Mouse (Mus musculus) limb, embryonic 14.5 days (tissue): Measurements from ENCODE around the gene Mecp2. TPM values are rescaled to one million over a fixed set of nuclear protein-coding genes. Genes with fewer than 3 reads are reported as not detected.

ENCODE experiments used
- ATAC-seq: fragments of 200-750 bp; cut with Nextera tagmentation; 2 replicates; pipeline ENCODE4 v1.8.0; 2017; ENCODE audit warnings: low read depth, moderate number of reproducible peaks, moderate TSS enrichment; ENCODE audit not compliant: low FRiP score
- DNase-seq: peaks from one replicate; pipeline ENCODE4 v3.0.0-alpha.2; 2015; ENCODE audit warnings: low spot score
- H3K27ac ChIP-seq: fragments of 300-500 bp; sonication (generic); replicated peaks from 2 replicates; pipeline ENCODE4 v1.5.1; 2014; ENCODE audit warnings: low read depth, mild to moderate bottlenecking, low read length, moderate library complexity, mixed read lengths
- H3K27me3 ChIP-seq: fragments of 300-500 bp; sonication (generic); 2 replicates; pipeline ENCODE4 v1.6.1; 2014; ENCODE audit warnings: low read length, mixed read lengths; ENCODE audit not compliant: control insufficient read depth, insufficient read depth
- H3K36me3 ChIP-seq: fragments of 300-500 bp; sonication (generic); 2 replicates; pipeline ENCODE4 v1.6.1; 2014; ENCODE audit warnings: mild to moderate bottlenecking, low read length, moderate library complexity, mixed read lengths; ENCODE audit not compliant: control insufficient read depth, insufficient read depth
- H3K4me1 ChIP-seq: fragments of 300-500 bp; sonication (generic); 2 replicates; pipeline ENCODE4 v1.6.1; 2014; ENCODE audit warnings: antibody characterized with exemption, low read length, mixed read lengths; ENCODE audit not compliant: control insufficient read depth, insufficient read depth
- H3K4me2 ChIP-seq: fragments of 300-500 bp; sonication (generic); replicated peaks from 2 replicates; pipeline ENCODE4 v1.6.1; 2014; ENCODE audit warnings: low read depth, mild to moderate bottlenecking, low read length, moderate library complexity; ENCODE audit not compliant: severe bottlenecking
- H3K4me3 ChIP-seq: fragments of 300-500 bp; sonication (generic); replicated peaks from 2 replicates; pipeline ENCODE4 v1.5.1; 2014; ENCODE audit warnings: low read length
- H3K9ac ChIP-seq: fragments of 300-500 bp; sonication (generic); 2 replicates; pipeline ENCODE4 v1.6.1; 2014; ENCODE audit warnings: mild to moderate bottlenecking, low read depth, low read length, moderate library complexity; ENCODE audit not compliant: severe bottlenecking
- H3K9me3 ChIP-seq: fragments of 300-500 bp; sonication (generic); 2 replicates; pipeline ENCODE4 v1.6.1; 2016; ENCODE audit warnings: low read length; ENCODE audit not compliant: control insufficient read depth
- POLR2A ChIP-seq: fragments of 200-500 bp; IDR thresholded peaks from 2 replicates; pipeline ENCODE4 v1.8.0; 2012; ENCODE audit warnings: inconsistent platforms, mild to moderate bottlenecking, moderate library complexity, borderline replicate concordance; ENCODE audit not compliant: insufficient read depth, insufficient read length; ENCODE audit errors: extremely low read depth
- WGBS: fragments of 180-500 bp; shearing (Covaris S2); extraction: QIAGEN DNeasy Blood & Tissue Kit; methylation state at CpG from one replicate; pipeline ENCODE4 v1.1.7; 2014; 5-methylcytosine and 5-hydroxymethylcytosine counted together
- microRNA counts: library from miRNA; unstranded; fragments of <30 nt; microRNA quantifications from one replicate; lab custom pipeline; 2016
- microRNA-seq: library from miRNA; unstranded; fragments of <30 nt; microRNA quantifications from one replicate; pipeline ENCODE4, GENCODE M21; 2016
- polyA plus RNA-seq, 2 experiments: library from polyadenylated mRNA; depleted of rRNA in 1 of 2; stranded (reverse) in 1 of 2; unstranded in 1 of 2; fragments of >200 nt; fragmentation: Nextera tagmentation in 1 of 2; extraction: Ambion mirVana in 1 of 2; gene quantifications; 2 replicates each; pipeline versions ENCODE4 v1.2.1 to v1.2.3; 2012 to 2014

Mecp2 gene
- polyA plus RNA-seq, 2 experiments: 9.0 to 12.3 TPM

DNA sequence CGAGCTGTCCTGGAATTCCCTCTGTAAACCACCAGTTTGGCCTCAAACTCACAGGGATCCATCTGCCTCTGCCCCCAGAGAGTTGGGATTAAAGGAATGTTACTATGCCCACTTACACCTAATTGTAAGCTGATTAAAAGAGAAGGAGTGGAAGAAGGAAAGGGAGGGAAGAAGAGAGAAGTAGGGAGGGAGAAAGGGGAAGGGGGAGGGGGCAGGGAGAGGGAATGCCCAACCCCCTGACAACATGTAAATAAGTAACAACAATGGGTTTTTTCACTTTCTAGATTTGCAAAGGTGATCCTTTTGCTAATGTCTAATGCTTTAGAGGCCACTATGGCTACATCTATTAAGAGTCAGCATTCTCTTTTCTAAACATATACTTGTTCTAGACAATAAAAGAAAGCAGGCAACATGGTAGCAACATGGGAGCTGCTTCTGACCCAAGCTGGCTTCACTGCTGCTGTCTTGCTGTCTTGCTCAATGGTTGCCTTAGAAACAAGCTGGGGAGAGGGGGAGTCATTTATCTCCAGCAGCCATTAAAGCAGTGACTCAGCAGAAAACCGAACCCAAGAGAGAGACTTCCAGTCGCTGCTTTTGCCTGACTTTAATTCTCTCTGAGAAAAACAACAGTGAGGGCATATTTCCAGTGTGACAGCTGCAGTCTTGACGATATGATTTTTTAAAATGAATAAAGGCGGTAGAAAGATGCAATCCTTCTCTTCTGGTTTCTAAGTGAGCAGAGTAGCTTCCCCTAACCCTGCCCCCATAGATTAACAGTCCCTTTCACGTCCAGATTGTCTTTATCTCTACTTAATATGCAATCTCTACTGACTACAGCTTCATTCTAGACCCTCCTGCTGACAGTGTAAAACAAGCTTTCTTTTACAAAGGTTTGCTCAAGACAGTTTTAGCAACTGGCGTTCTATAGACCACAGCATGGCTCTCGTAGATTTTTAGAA is 136.0 kb downstream of the Mecp2 start:
- DNase-seq: peak; percentile 36
- WGBS: 32% methylated on average over 8 of the region's 8 CpGs
- no peak overlapping the region for H3K4me2 ChIP-seq

DNA sequence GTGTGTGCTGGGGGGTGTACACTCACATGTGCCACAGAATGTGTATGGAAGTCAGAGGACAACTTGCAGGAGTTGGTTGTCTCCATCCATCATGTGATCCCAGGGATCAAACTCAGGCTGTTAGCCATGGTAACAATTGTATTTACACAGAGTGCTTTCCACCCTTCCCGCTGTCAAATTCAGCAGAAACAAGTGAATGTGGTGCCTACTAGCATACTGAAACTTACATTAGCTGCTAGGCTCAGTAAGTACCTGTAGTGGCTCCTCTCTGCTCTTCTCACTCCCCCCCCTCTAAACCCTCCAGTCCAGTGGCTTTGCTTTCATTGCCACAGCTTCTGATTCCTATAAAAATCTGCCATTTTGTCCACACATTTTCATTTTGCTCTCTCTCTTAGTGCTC is 157.4 kb downstream of the Mecp2 start:
- no peak overlapping the region for H3K9ac ChIP-seq
- H3K27me3 ChIP-seq: no peaks in the 10 kb centered on the region
- H3K4me1 ChIP-seq: no peaks in the 10 kb centered on the region
- H3K4me2 ChIP-seq: no peak overlapping the region
- H3K9me3 ChIP-seq: no peaks in the 10 kb centered on the region
- H3K36me3 ChIP-seq: no peaks in the 10 kb centered on the region
- H3K27ac ChIP-seq: no peak overlapping the region
- DNase-seq (no peak), ATAC-seq (no peak)
- H3K4me3 ChIP-seq: no peak overlapping the region
- WGBS: 71% methylated on average over 1 of the region's 1 CpGs
- no peak for TF ChIP-seq POLR2A

More for the DNA sequence above, 136.0 kb downstream of the Mecp2 start:
- H3K27ac ChIP-seq: no peak overlapping the region
- no peak overlapping the region for H3K9ac ChIP-seq
- no peaks in the 10 kb centered on the region for H3K9me3 ChIP-seq
- H3K36me3 ChIP-seq: no peaks in the 10 kb centered on the region
- H3K4me3 ChIP-seq: no peak overlapping the region
- ATAC-seq: peak; percentile 65; the same call in 1 of the 2 replicates
- no peaks in the 10 kb centered on the region for H3K4me1 ChIP-seq
- no peaks in the 10 kb centered on the region for H3K27me3 ChIP-seq
- TF ChIP-seq POLR2A: no peak

MicroRNA genes within 50 kb of the gene (microRNA counts, 519-probe panel; counts per million panel counts)
- microRNA mmu-miR-718 (lab: Ali Mortazavi, UCI): not detected

Small RNA genes lying within 50 kb of the gene (microRNA-seq; reads per million reads assigned to microRNA genes)
- 0.92 reads per million for gene Mir5132
- gene Mir718: not detected

Other genes starting within 250 kb of the Mecp2 start
- gene Avpr2, start 243.3 kb downstream of the Mecp2 start, polyA plus RNA-seq (2012; rRNA removed): 0.03 TPM in 1 of 2 replicates, not detected in the other
- 0.10 TPM in 1 of 2 replicates, not detected in the other for gene Avpr2, start 243.3 kb downstream of the Mecp2 start, polyA plus RNA-seq (2014; fragmentation: Nextera tagmentation; extraction: Ambion mirVana)
- gene L1cam, start 239.3 kb downstream of the Mecp2 start, polyA plus RNA-seq (2012; rRNA removed): 7.8 and 8.6 TPM in 2 replicates
- 2.9 and 4.6 TPM in 2 replicates for gene L1cam, start 239.3 kb downstream of the Mecp2 start, polyA plus RNA-seq (2014; fragmentation: Nextera tagmentation; extraction: Ambion mirVana)
- 8.8 and 9.3 TPM in 2 replicates for gene Arhgap4, start 213.5 kb downstream of the Mecp2 start, polyA plus RNA-seq (2012; rRNA removed)
- 2.7 and 3.7 TPM in 2 replicates for gene Arhgap4, start 213.5 kb downstream of the Mecp2 start, polyA plus RNA-seq (2014; fragmentation: Nextera tagmentation; extraction: Ambion mirVana)
- 114 and 128 TPM in 2 replicates for gene Naa10, start 213.4 kb downstream of the Mecp2 start, polyA plus RNA-seq (2012; rRNA removed)
- gene Naa10, start 213.4 kb downstream of the Mecp2 start, polyA plus RNA-seq (2014; fragmentation: Nextera tagmentation; extraction: Ambion mirVana): 112 and 117 TPM in 2 replicates
- gene Renbp, start 204.5 kb downstream of the Mecp2 start, polyA plus RNA-seq (2012; rRNA removed): 29.6 and 33.7 TPM in 2 replicates
- gene Renbp, start 204.5 kb downstream of the Mecp2 start, polyA plus RNA-seq (2014; fragmentation: Nextera tagmentation; extraction: Ambion mirVana): 34.0 and 39.3 TPM in 2 replicates
- gene Hcfc1, start 169.0 kb downstream of the Mecp2 start, polyA plus RNA-seq (2012; rRNA removed): 71.7 and 93.7 TPM in 2 replicates
- 65.3 and 71.2 TPM in 2 replicates for gene Hcfc1, start 169.0 kb downstream of the Mecp2 start, polyA plus RNA-seq (2014; fragmentation: Nextera tagmentation; extraction: Ambion mirVana)
- gene Irak1, start 111.4 kb downstream of the Mecp2 start, polyA plus RNA-seq (2012; rRNA removed): 86.0 and 123 TPM in 2 replicates
- 49.6 and 52.6 TPM in 2 replicates for gene Irak1, start 111.4 kb downstream of the Mecp2 start, polyA plus RNA-seq (2014; fragmentation: Nextera tagmentation; extraction: Ambion mirVana)
- not detected in 2 replicates for gene Opn1mw, start 7.9 kb downstream of the Mecp2 start, polyA plus RNA-seq (2012; rRNA removed)
- not detected in 2 replicates for gene Opn1mw, start 7.9 kb downstream of the Mecp2 start, polyA plus RNA-seq (2014; fragmentation: Nextera tagmentation; extraction: Ambion mirVana)
- gene Tex28, start 32.5 kb upstream of the Mecp2 start, polyA plus RNA-seq (2012; rRNA removed): not detected in 2 replicates
- gene Tex28, start 32.5 kb upstream of the Mecp2 start, polyA plus RNA-seq (2014; fragmentation: Nextera tagmentation; extraction: Ambion mirVana): not detected in 2 replicates
- 0.03 and 0.04 TPM in 2 replicates for gene Tktl1, start 41.9 kb upstream of the Mecp2 start, polyA plus RNA-seq (2012; rRNA removed)
- not detected in 2 replicates for gene Tktl1, start 41.9 kb upstream of the Mecp2 start, polyA plus RNA-seq (2014; fragmentation: Nextera tagmentation; extraction: Ambion mirVana)
- gene Flna, start 114.5 kb upstream of the Mecp2 start, polyA plus RNA-seq (2012; rRNA removed): 573 and 611 TPM in 2 replicates
- 335 and 363 TPM in 2 replicates for gene Flna, start 114.5 kb upstream of the Mecp2 start, polyA plus RNA-seq (2014; fragmentation: Nextera tagmentation; extraction: Ambion mirVana)
- gene Emd, start 119.3 kb upstream of the Mecp2 start, polyA plus RNA-seq (2012; rRNA removed): 107 and 143 TPM in 2 replicates
- 28.0 and 30.4 TPM in 2 replicates for gene Emd, start 119.3 kb upstream of the Mecp2 start, polyA plus RNA-seq (2014; fragmentation: Nextera tagmentation; extraction: Ambion mirVana)
- 2,306 and 2,672 TPM in 2 replicates for gene Rpl10, start 135.4 kb upstream of the Mecp2 start, polyA plus RNA-seq (2012; rRNA removed)
- gene Rpl10, start 135.4 kb upstream of the Mecp2 start, polyA plus RNA-seq (2014; fragmentation: Nextera tagmentation; extraction: Ambion mirVana): 939 and 993 TPM in 2 replicates
- gene Taz, start 146.5 kb upstream of the Mecp2 start, polyA plus RNA-seq (2012; rRNA removed): 99.7 and 116 TPM in 2 replicates
- gene Taz, start 146.5 kb upstream of the Mecp2 start, polyA plus RNA-seq (2014; fragmentation: Nextera tagmentation; extraction: Ambion mirVana): 64.0 and 70.6 TPM in 2 replicates
- gene Dnase1l1, start 147.0 kb upstream of the Mecp2 start, polyA plus RNA-seq (2012; rRNA removed): 20.2 and 24.3 TPM in 2 replicates
- gene Dnase1l1, start 147.0 kb upstream of the Mecp2 start, polyA plus RNA-seq (2014; fragmentation: Nextera tagmentation; extraction: Ambion mirVana): 12.8 and 14.4 TPM in 2 replicates
- 224 and 272 TPM in 2 replicates for gene Atp6ap1, start 161.7 kb upstream of the Mecp2 start, polyA plus RNA-seq (2012; rRNA removed)
- 124 and 128 TPM in 2 replicates for gene Atp6ap1, start 161.7 kb upstream of the Mecp2 start, polyA plus RNA-seq (2014; fragmentation: Nextera tagmentation; extraction: Ambion mirVana)
- gene Gdi1, start 169.6 kb upstream of the Mecp2 start, polyA plus RNA-seq (2012; rRNA removed): 567 and 604 TPM in 2 replicates
- 147 and 183 TPM in 2 replicates for gene Gdi1, start 169.6 kb upstream of the Mecp2 start, polyA plus RNA-seq (2014; fragmentation: Nextera tagmentation; extraction: Ambion mirVana)
- 31.5 and 49.7 TPM in 2 replicates for gene Fam50a, start 177.7 kb upstream of the Mecp2 start, polyA plus RNA-seq (2012; rRNA removed)
- 53.5 and 53.7 TPM in 2 replicates for gene Fam50a, start 177.7 kb upstream of the Mecp2 start, polyA plus RNA-seq (2014; fragmentation: Nextera tagmentation; extraction: Ambion mirVana)
- gene Plxna3, start 193.7 kb upstream of the Mecp2 start, polyA plus RNA-seq (2012; rRNA removed): 117 and 152 TPM in 2 replicates
- 21.4 and 21.8 TPM in 2 replicates for gene Plxna3, start 193.7 kb upstream of the Mecp2 start, polyA plus RNA-seq (2014; fragmentation: Nextera tagmentation; extraction: Ambion mirVana)
- gene Lage3, start 218.3 kb upstream of the Mecp2 start, polyA plus RNA-seq (2012; rRNA removed): 104 and 119 TPM in 2 replicates
- 105 and 106 TPM in 2 replicates for gene Lage3, start 218.3 kb upstream of the Mecp2 start, polyA plus RNA-seq (2014; fragmentation: Nextera tagmentation; extraction: Ambion mirVana)
- gene Ubl4a, start 237.9 kb upstream of the Mecp2 start, polyA plus RNA-seq (2012; rRNA removed): 58.5 and 60.7 TPM in 2 replicates
- gene Ubl4a, start 237.9 kb upstream of the Mecp2 start, polyA plus RNA-seq (2014; fragmentation: Nextera tagmentation; extraction: Ambion mirVana): 77.1 and 79.6 TPM in 2 replicates
- gene Slc10a3, start 238.0 kb upstream of the Mecp2 start, polyA plus RNA-seq (2012; rRNA removed): 16.0 and 21.0 TPM in 2 replicates
- gene Slc10a3, start 238.0 kb upstream of the Mecp2 start, polyA plus RNA-seq (2014; fragmentation: Nextera tagmentation; extraction: Ambion mirVana): 20.2 and 24.4 TPM in 2 replicates